Mouse (Mus musculus): Measurements from ENCODE around the gene Fxr2. TPM values are rescaled to one million over a fixed set of nuclear protein-coding genes. Genes with fewer than 3 reads are reported as not detected.

The Fxr2 gene
- polyA plus RNA-seq, 1 experiment: 104 TPM

- TF ChIP-seq REST (IDR thresholded peaks at IDR 0.05; ENCODE audit: insufficient read depth, insufficient read length): no peak
- no peak for TF ChIP-seq POLR2A (IDR thresholded peaks at IDR 0.05; ENCODE audit: insufficient read length, low read depth)
- TF ChIP-seq MYOG (IDR thresholded peaks at IDR 0.05; ENCODE audit: control insufficient read depth in 1 of 3, insufficient read depth in 1 of 3, insufficient read length in 2 of 3, low read depth in 2 of 3): no peak
- TF ChIP-seq SRF (IDR thresholded peaks at IDR 0.05; ENCODE audit: control insufficient read depth, insufficient read length, low read depth): no peak
- TF ChIP-seq TCF3 (IDR thresholded peaks at IDR 0.05; ENCODE audit: insufficient read length, low read depth): no peak
- no peak for TF ChIP-seq POLR2AphosphoS2 (IDR thresholded peaks at IDR 0.05; ENCODE audit: insufficient read length, low read depth)
- no peak for TF ChIP-seq E2F4 (IDR thresholded peaks at IDR 0.05; ENCODE audit: insufficient read depth)
- TF ChIP-seq USF1 (IDR thresholded peaks at IDR 0.05; ENCODE audit: low read depth): no peak
- no peak for TF ChIP-seq MYOD1 (IDR thresholded peaks at IDR 0.05; ENCODE audit: control insufficient read depth in 1 of 3, insufficient read length in 2 of 3, low read depth in 2 of 3)
- no peak for TF ChIP-seq TCF12 (IDR thresholded peaks at IDR 0.05; ENCODE audit: insufficient read depth, poor library complexity, severe bottlenecking)
- TF ChIP-seq MAX (IDR thresholded peaks at IDR 0.05; ENCODE audit: low read depth): no peak
- TF ChIP-seq CEBPB (IDR thresholded peaks at IDR 0.05; ENCODE audit: insufficient read depth, poor library complexity, severe bottlenecking): no peak
- Histone ChIP-seq H3K79me2 (ENCODE audit: control insufficient read depth, insufficient read depth) (peaks cover 35% of the 10 kb centered on the region), H3ac (ENCODE audit: control insufficient read depth, insufficient read length) (no peak overlapping the region), H3K4me2 (ENCODE audit: low read depth) (no peak overlapping the region), H3K4me3 (no peak overlapping the region), H3K27me3 (ENCODE audit: control insufficient read depth, insufficient read depth, insufficient read length) (no peaks in the 10 kb centered on the region), H3K36me3 (ENCODE audit: control insufficient read depth, insufficient read depth) (peaks cover 41% of the 10 kb centered on the region)
Measured at GRCm38 (mm10) chr11:69664841-69665240, 32.1 kb downstream of the Fxr2 start.

- TF ChIP-seq E2F4 (IDR thresholded peaks at IDR 0.05; ENCODE audit: insufficient read depth) (no peak), POLR2AphosphoS2 (IDR thresholded peaks at IDR 0.05; ENCODE audit: insufficient read length, low read depth) (peak; percentile 99), POLR2A (IDR thresholded peaks at IDR 0.05; ENCODE audit: insufficient read length, low read depth) (peak; percentile 58), SRF (IDR thresholded peaks at IDR 0.05; ENCODE audit: control insufficient read depth, insufficient read length, low read depth) (no peak), USF1 (IDR thresholded peaks at IDR 0.05; ENCODE audit: low read depth) (no peak)
- peaks cover 35% of the 10 kb centered on the region for H3K79me2 ChIP-seq (ENCODE audit: control insufficient read depth, insufficient read depth)
- H3K4me3 ChIP-seq: no peak overlapping the region
Measured at GRCm38 (mm10) chr11:69665457-69665960, 32.7 kb downstream of the Fxr2 start.

GRCm38 (mm10) chr11:69665961-69666664, 33.3 kb downstream of the Fxr2 start, which contains the start of gene Cd68:
Gene Cd68, minus strand, starts transcription at chr11:69666153.
- Histone ChIP-seq H3K79me2 (ENCODE audit: control insufficient read depth, insufficient read depth) (peaks cover 35% of the 10 kb centered on the region), H3K4me2 (ENCODE audit: low read depth) (no peak within 1 kb of the TSS), H3K36me3 (ENCODE audit: control insufficient read depth, insufficient read depth) (peaks cover 53% of the 10 kb centered on the region), H3K27me3 (ENCODE audit: control insufficient read depth, insufficient read depth, insufficient read length) (no peaks in the 10 kb centered on the region), H3ac (ENCODE audit: control insufficient read depth, insufficient read length) (no peak within 1 kb of the TSS), H3K4me3 (no peak within 1 kb of the TSS)
- TF ChIP-seq MAX (IDR thresholded peaks at IDR 0.05; ENCODE audit: low read depth) (no peak), POLR2A (IDR thresholded peaks at IDR 0.05; ENCODE audit: insufficient read length, low read depth) (peak; percentile 11), POLR2AphosphoS2 (IDR thresholded peaks at IDR 0.05; ENCODE audit: insufficient read length, low read depth) (peak; percentile 81), USF1 (IDR thresholded peaks at IDR 0.05; ENCODE audit: low read depth) (no peak), CEBPB (IDR thresholded peaks at IDR 0.05; ENCODE audit: insufficient read depth, poor library complexity, severe bottlenecking) (no peak), MYOG (IDR thresholded peaks at IDR 0.05; ENCODE audit: control insufficient read depth in 1 of 3, insufficient read depth in 1 of 3, insufficient read length in 2 of 3, low read depth in 2 of 3) (no peak)

More at GRCm38 (mm10) chr11:69665457-69665960, 32.7 kb downstream of the Fxr2 start:
- H3K36me3 ChIP-seq (ENCODE audit: control insufficient read depth, insufficient read depth): peaks cover 48% of the 10 kb centered on the region
- H3ac ChIP-seq (ENCODE audit: control insufficient read depth, insufficient read length): no peak overlapping the region
- no peaks in the 10 kb centered on the region for H3K27me3 ChIP-seq (ENCODE audit: control insufficient read depth, insufficient read depth, insufficient read length)
- no peak overlapping the region for H3K4me2 ChIP-seq (ENCODE audit: low read depth)

- H3K36me3 ChIP-seq (ENCODE audit: control insufficient read depth, insufficient read depth): peaks cover 53% of the 10 kb centered on the region
- H3K4me2 ChIP-seq (ENCODE audit: low read depth): no peak overlapping the region
- H3K27me3 ChIP-seq (ENCODE audit: control insufficient read depth, insufficient read depth, insufficient read length): no peaks in the 10 kb centered on the region
- no peak for TF ChIP-seq MYOD1 (IDR thresholded peaks at IDR 0.05; ENCODE audit: control insufficient read depth in 1 of 3, insufficient read length in 2 of 3, low read depth in 2 of 3)
- TF ChIP-seq POLR2A (IDR thresholded peaks at IDR 0.05; ENCODE audit: insufficient read length, low read depth): no peak
- no peak for TF ChIP-seq POLR2AphosphoS2 (IDR thresholded peaks at IDR 0.05; ENCODE audit: insufficient read length, low read depth)
- TF ChIP-seq TCF3 (IDR thresholded peaks at IDR 0.05; ENCODE audit: insufficient read length, low read depth): no peak
- TF ChIP-seq CEBPB (IDR thresholded peaks at IDR 0.05; ENCODE audit: insufficient read depth, poor library complexity, severe bottlenecking): no peak
- H3K79me2 ChIP-seq (ENCODE audit: control insufficient read depth, insufficient read depth): peaks cover 33% of the 10 kb centered on the region
- no peak overlapping the region for H3ac ChIP-seq (ENCODE audit: control insufficient read depth, insufficient read length)
- H3K4me3 ChIP-seq: no peak overlapping the region
Measured at GRCm38 (mm10) chr11:69666665-69667005, 33.8 kb downstream of the Fxr2 start.

Data from myocyte (in vitro differentiated cells).